In the genomic region with DNA sequence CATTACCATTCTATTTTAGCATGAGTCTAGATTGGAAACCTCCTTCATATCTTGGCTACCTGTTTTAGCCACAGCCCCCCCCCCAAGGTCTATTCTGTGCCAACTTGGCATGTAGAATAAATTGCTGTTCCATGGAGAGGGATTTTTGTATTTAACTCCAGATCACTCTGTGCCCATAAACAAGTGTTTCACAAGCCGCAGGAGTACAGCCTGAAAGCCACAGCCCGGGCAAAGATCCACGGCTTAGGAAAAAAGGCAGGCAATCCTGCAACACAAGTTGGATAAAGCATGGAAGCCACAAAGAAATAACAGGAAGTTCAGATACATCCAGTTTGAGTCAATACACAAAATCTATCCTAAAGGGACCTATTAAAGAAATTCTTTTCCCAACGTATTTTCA, we compare ENCODE assay signal across 12 mouse cellular contexts. TPM values are rescaled to one million over a fixed set of nuclear protein-coding genes. Genes with fewer than 3 reads are reported as not detected.
DNase-seq lines count a peak whose midpoint lies in the region; ATAC-seq and TF ChIP-seq lines count a peak whose summit lies in the region.
"Had no signal": no experiment of that assay in that cellular context is flagged by ENCODE, and none has a peak within 500 bp of the region (broad histone marks: within the 10 kb centered on the region; RNA-seq: fewer than 3 reads in every experiment).

No protein-coding gene starts in this region.

- H3K9ac ChIP-seq in heart, embryonic 12.5 days, result no peak overlapping the region
- no peak overlapping the region for H3K9ac ChIP-seq in midbrain, embryonic 11.5 days (ENCODE audit: low read length)
- H3K9ac ChIP-seq in hindbrain, embryonic 16.5 days (ENCODE audit: low read depth, low read length), result no peak overlapping the region
- H3K9ac ChIP-seq in hindbrain, embryonic 11.5 days (ENCODE audit: low read depth, low read length), result no peak overlapping the region
- H3K9ac ChIP-seq: embryonic facial prominence, embryonic 13.5 days; liver, embryonic 12.5 days had no signal

- ATAC-seq in heart, embryonic 12.5 days (ENCODE audit: insufficient number of reproducible peaks, low FRiP score), result no peak
- ATAC-seq in midbrain, embryonic 11.5 days (ENCODE audit: low FRiP score), result no peak
- ATAC-seq in hindbrain, embryonic 16.5 days, result no peak
- no peak for ATAC-seq in hindbrain, embryonic 11.5 days (ENCODE audit: low FRiP score)
- ATAC-seq: liver, embryonic 12.5 days had no signal

- no peak overlapping the region for H3K4me2 ChIP-seq in heart, embryonic 12.5 days
- no peak overlapping the region for H3K4me2 ChIP-seq in midbrain, embryonic 11.5 days
- H3K4me2 ChIP-seq in hindbrain, embryonic 16.5 days (ENCODE audit: low read length), result no peak overlapping the region
- H3K4me2 ChIP-seq in hindbrain, embryonic 11.5 days (replicated peaks; ENCODE audit: low read depth, low read length), result no peak overlapping the region
- H3K4me2 ChIP-seq: embryonic facial prominence, embryonic 13.5 days; liver, embryonic 12.5 days had no signal

- 87% methylated on average over 4 of the region's 4 CpGs for WGBS in heart, embryonic 12.5 days
- 93% methylated on average over 4 of the region's 4 CpGs for WGBS in midbrain, embryonic 11.5 days
- 76% methylated on average over 4 of the region's 4 CpGs for WGBS in hindbrain, embryonic 16.5 days
- whole genome bisulfite sequencing in hindbrain, embryonic 11.5 days, result 93% methylated on average over 4 of the region's 4 CpGs

- no peaks in the 10 kb centered on the region for H3K36me3 ChIP-seq in heart, embryonic 12.5 days
- H3K36me3 ChIP-seq in midbrain, embryonic 11.5 days (ENCODE audit: control insufficient read depth, insufficient read depth, low read length), result no peaks in the 10 kb centered on the region
- H3K36me3 ChIP-seq in hindbrain, embryonic 16.5 days (ENCODE audit: control insufficient read depth, insufficient read depth, low read length), result no peaks in the 10 kb centered on the region
- H3K36me3 ChIP-seq in hindbrain, embryonic 11.5 days (ENCODE audit: control insufficient read depth, insufficient read depth, low read length), result no peaks in the 10 kb centered on the region
- H3K36me3 ChIP-seq: embryonic facial prominence, embryonic 13.5 days; hindbrain, embryonic 10.5 days; liver, embryonic 12.5 days; midbrain, embryonic 10.5 days had no signal

- no peak overlapping the region for H3K4me3 ChIP-seq in layer of hippocampus, adult 2 months
- H3K4me3 ChIP-seq in heart, embryonic 12.5 days, result no peak overlapping the region
- no peak overlapping the region for H3K4me3 ChIP-seq in midbrain, embryonic 11.5 days (ENCODE audit: low read depth, low read length)
- H3K4me3 ChIP-seq in hindbrain, embryonic 16.5 days (ENCODE audit: low read length), result no peak overlapping the region
- no peak overlapping the region for H3K4me3 ChIP-seq in hindbrain, embryonic 11.5 days (ENCODE audit: low read depth, low read length)
- H3K4me3 ChIP-seq: embryonic facial prominence, embryonic 13.5 days; hindbrain, embryonic 10.5 days; liver, embryonic 12.5 days; midbrain, embryonic 10.5 days had no signal

- peak overlapping the region; percentile 36; the same call in 1 of the 2 replicates for H3K27ac ChIP-seq in layer of hippocampus, adult 2 months
- H3K27ac ChIP-seq in heart, embryonic 12.5 days (ENCODE audit: poor library complexity, severe bottlenecking), result 0 out of 2 replicates have a peak overlapping the region, but pooled peaks have one; percentile 3
- no peak overlapping the region for H3K27ac ChIP-seq in midbrain, embryonic 11.5 days (ENCODE audit: low read depth, low read length)
- no peak overlapping the region for H3K27ac ChIP-seq in hindbrain, embryonic 16.5 days (ENCODE audit: low read depth, low read length)
- no peak overlapping the region for H3K27ac ChIP-seq in hindbrain, embryonic 11.5 days (ENCODE audit: low read depth, low read length)
- H3K27ac ChIP-seq: embryonic facial prominence, embryonic 13.5 days; hindbrain, embryonic 10.5 days; liver, embryonic 12.5 days; midbrain, embryonic 10.5 days had no signal

- no peak for TF ChIP-seq CTCF in layer of hippocampus, adult 2 months (conservative IDR thresholded peaks at IDR 0.05)

- H3K9me3 ChIP-seq in heart, embryonic 12.5 days (replicated peaks), result no peaks in the 10 kb centered on the region
- H3K9me3 ChIP-seq in midbrain, embryonic 11.5 days (ENCODE audit: control insufficient read depth, low read length), result no peaks in the 10 kb centered on the region
- H3K9me3 ChIP-seq in hindbrain, embryonic 16.5 days (ENCODE audit: control insufficient read depth, low read length), result no peaks in the 10 kb centered on the region
- H3K9me3 ChIP-seq in hindbrain, embryonic 11.5 days (ENCODE audit: control insufficient read depth, low read length), result no peaks in the 10 kb centered on the region
- H3K9me3 ChIP-seq: embryonic facial prominence, embryonic 13.5 days; hindbrain, embryonic 10.5 days; liver, embryonic 12.5 days; midbrain, embryonic 10.5 days had no signal

- H3K4me1 ChIP-seq in heart, embryonic 12.5 days (replicated peaks), result peaks cover 55% of the 10 kb centered on the region
- no peaks in the 10 kb centered on the region for H3K4me1 ChIP-seq in midbrain, embryonic 11.5 days (ENCODE audit: control insufficient read depth, insufficient read depth, low read length)
- no peaks in the 10 kb centered on the region for H3K4me1 ChIP-seq in hindbrain, embryonic 16.5 days (ENCODE audit: control insufficient read depth, insufficient read depth, low read depth, low read length)
- H3K4me1 ChIP-seq in hindbrain, embryonic 11.5 days (replicated peaks; ENCODE audit: control insufficient read depth, insufficient read depth, low read length), result no peaks in the 10 kb centered on the region
- H3K4me1 ChIP-seq: liver, embryonic 12.5 days had no signal

- no peak for DNase-seq in layer of hippocampus, adult 2 months (ENCODE audit: low spot score in 2 of 2)
- no peak for DNase-seq in layer of hippocampus, adult 9-11 months
- peak; percentile 56 for DNase-seq in adrenal gland, postnatal 14 days
- DNase-seq in cerebellum, postnatal 14 days, result peak; percentile 63 to 77
- no peak for DNase-seq in midbrain, embryonic 11.5 days (ENCODE audit: low spot score, missing footprints)
- DNase-seq in hindbrain, embryonic 11.5 days (ENCODE audit: low spot score), result no peak

- H3K27me3 ChIP-seq in heart, embryonic 12.5 days (replicated peaks), result no peaks in the 10 kb centered on the region
- H3K27me3 ChIP-seq in midbrain, embryonic 11.5 days (ENCODE audit: control insufficient read depth, insufficient read depth, low read length), result no peaks in the 10 kb centered on the region
- no peaks in the 10 kb centered on the region for H3K27me3 ChIP-seq in hindbrain, embryonic 16.5 days (replicated peaks; ENCODE audit: control insufficient read depth, insufficient read depth, low read length)
- no peaks in the 10 kb centered on the region for H3K27me3 ChIP-seq in hindbrain, embryonic 11.5 days (ENCODE audit: control insufficient read depth, insufficient read depth, low read length)
- H3K27me3 ChIP-seq: embryonic facial prominence, embryonic 13.5 days; liver, embryonic 12.5 days had no signal

RNA-seq across cellular contexts. Expression of a gene that starts 42.2 kb away (rescaled TPM):
- total RNA-seq in layer of hippocampus, adult 2 months (2021), result 10 to 100 TPM; 76.6 to 77.5 TPM
- 10.0 and 16.1 TPM in 2 replicates for total RNA-seq in adrenal gland, postnatal 14 days (2021)
- 29.6 and 31.2 TPM in 2 replicates for polyA plus RNA-seq in heart, embryonic 12.5 days (2016; fragmentation: Nextera tagmentation; extraction: Ambion mirVana)
- 7.5 and 9.2 TPM in 2 replicates for polyA plus RNA-seq in midbrain, embryonic 11.5 days (2014; fragmentation: Nextera tagmentation; extraction: Ambion mirVana)
- 12.8 and 13.4 TPM in 2 replicates for polyA plus RNA-seq in hindbrain, embryonic 16.5 days (2015; fragmentation: Nextera tagmentation; extraction: Ambion mirVana)
- 6.8 and 10.8 TPM in 2 replicates for polyA plus RNA-seq in hindbrain, embryonic 11.5 days (2014; fragmentation: Nextera tagmentation; extraction: Ambion mirVana)

RNA-seq across cellular contexts. Expression of a gene that starts 48.8 kb away (rescaled TPM):
- 1 to 10 TPM; 1.5 to 1.6 TPM for total RNA-seq in layer of hippocampus, adult 2 months (2021)
- total RNA-seq in adrenal gland, postnatal 14 days (2021), result 5.3 and 5.9 TPM in 2 replicates
- 46.6 and 48.7 TPM in 2 replicates for polyA plus RNA-seq in heart, embryonic 12.5 days (2016; fragmentation: Nextera tagmentation; extraction: Ambion mirVana)
- polyA plus RNA-seq in midbrain, embryonic 11.5 days (2014; fragmentation: Nextera tagmentation; extraction: Ambion mirVana), result 48.2 and 54.0 TPM in 2 replicates
- polyA plus RNA-seq in hindbrain, embryonic 16.5 days (2015; fragmentation: Nextera tagmentation; extraction: Ambion mirVana), result 12.3 and 13.2 TPM in 2 replicates
- 40.3 and 40.9 TPM in 2 replicates for polyA plus RNA-seq in hindbrain, embryonic 11.5 days (2014; fragmentation: Nextera tagmentation; extraction: Ambion mirVana)

Comparison
In these comparisons a context has a peak if more than half of its experiments do, and no peak if none do; other contexts are left out.
1. DNase-seq: peak in adrenal gland, postnatal 14 days (single experiment) and cerebellum, postnatal 14 days (2 of 2); none in layer of hippocampus, adult 2 months (0 of 2), layer of hippocampus, adult 9-11 months (single experiment), midbrain, embryonic 11.5 days (single experiment) and hindbrain, embryonic 11.5 days (single experiment).
2. H3K27ac ChIP-seq: peak in layer of hippocampus, adult 2 months (single experiment) and heart, embryonic 12.5 days (single experiment); none in midbrain, embryonic 11.5 days (single experiment), hindbrain, embryonic 16.5 days (single experiment) and hindbrain, embryonic 11.5 days (single experiment).